Mouse (Mus musculus) MEL (cell line): ENCODE data around the gene Acox2.

Experiments
- CHD1 ChIP-seq: IDR thresholded peaks from 2 replicates; pipeline ENCODE4 v1.6.1; 2012; ENCODE audit warnings: low read depth, mild to moderate bottlenecking, inconsistent platforms, low read length, improper control_type of control experiment
- EP300 ChIP-seq, 2 experiments: IDR thresholded peaks; 2 replicates each; pipeline ENCODE4 v1.6.1; 2011; ENCODE audit warnings: improper control_type of control experiment in 2 of 2, low read length in 2 of 2, low read depth in 1 of 2, mild to moderate bottlenecking in 1 of 2
- KAT2A ChIP-seq: conservative IDR thresholded peaks from 2 replicates; pipeline ENCODE4 v1.6.1; 2012; ENCODE audit warnings: low read depth, low read length, improper control_type of control experiment, inconsistent platforms
- MAFK ChIP-seq: IDR thresholded peaks from 2 replicates; pipeline ENCODE4 v1.6.1; 2011; ENCODE audit warnings: low read depth, mild to moderate bottlenecking, low read length, improper control_type of control experiment, borderline replicate concordance
- MXI1 ChIP-seq: IDR thresholded peaks from 2 replicates; pipeline ENCODE4 v1.6.1; 2011; ENCODE audit warnings: mild to moderate bottlenecking, low read depth, low read length, improper control_type of control experiment
- MYB ChIP-seq: IDR thresholded peaks from 2 replicates; pipeline ENCODE4 v1.6.1; 2011; ENCODE audit warnings: mild to moderate bottlenecking, low read depth, low read length, improper control_type of control experiment
- TCF12 ChIP-seq: IDR thresholded peaks from 2 replicates; pipeline ENCODE4 v1.6.1; 2014; ENCODE audit warnings: low read depth, mild to moderate bottlenecking, inconsistent platforms, low read length, improper control_type of control experiment, moderate library complexity
- USF1 ChIP-seq: IDR thresholded peaks from 2 replicates; pipeline ENCODE4 v1.6.1; 2014; ENCODE audit warnings: low read depth, mild to moderate bottlenecking, inconsistent platforms, low read length, improper control_type of control experiment, moderate library complexity
- ZNF384 ChIP-seq: IDR thresholded peaks from 2 replicates; pipeline ENCODE4 v1.6.1; 2012; ENCODE audit warnings: low read depth, mild to moderate bottlenecking, inconsistent platforms, low read length, improper control_type of control experiment

DNA sequence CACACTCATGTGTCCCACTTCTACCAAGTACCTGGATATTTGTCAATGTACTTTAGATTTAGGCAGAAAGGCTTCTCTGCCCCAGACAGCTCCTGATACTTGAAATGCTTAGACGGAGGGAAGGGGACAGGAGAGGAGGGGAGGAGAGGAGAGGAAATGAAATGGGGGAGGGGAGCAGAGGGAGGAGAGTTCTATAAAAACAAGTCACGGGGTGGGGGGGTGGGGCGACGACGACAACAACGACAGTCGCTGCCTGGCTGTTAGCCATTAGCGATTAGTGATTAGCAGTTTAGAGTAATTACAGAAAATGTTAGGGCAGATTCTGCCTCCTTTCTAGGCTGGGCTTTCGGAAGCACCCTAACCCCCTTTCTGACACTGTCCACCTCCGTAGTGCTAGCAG lies 43.5 kb upstream of the Acox2 start:
- TF ChIP-seq USF1 (no peak), TCF12 (no peak), MXI1 (no peak), MYB (no peak), MAFK (no peak), KAT2A (no peak), ZNF384 (no peak), EP300 (IDR thresholded peaks at IDR 0.05; ENCODE audit: low read depth in 1 of 2, low read length in 2 of 2) (no peak), CHD1 (no peak)
